Mouse (Mus musculus): Measurements from ENCODE around the gene Abi3bp. TPM values are rescaled to one million over a fixed set of nuclear protein-coding genes. Genes with fewer than 3 reads are reported as not detected.

Gene Abi3bp
- polyA plus RNA-seq, 1 experiment from 2014 or later = 9.6 TPM

- Histone ChIP-seq H3K4me3 (peak overlapping the region; percentile 33), H3K4me1 (peaks cover 9% of the 10 kb centered on the region), H3K9ac (peak overlapping the region; percentile 54; the same call in 1 of the 2 replicates), H3K27me3 (no peaks in the 10 kb centered on the region; the same call in 1 of the 2 replicates), H3K4me2 (peak overlapping the region; percentile 57), H3K27ac (no peak overlapping the region), H3K36me3 (no peaks in the 10 kb centered on the region), H3K9me3 (no peaks in the 10 kb centered on the region)
- 16% methylated on average over 12 of the region's 12 CpGs for WGBS
- ATAC-seq (ENCODE audit: insufficient number of reproducible peaks, insufficient read depth, low FRiP score, low TSS enrichment, low read depth) = no peak
Observed at GRCm38 (mm10) chr16:56478575-56479191, 1.0 kb downstream of the Abi3bp start.

- Histone ChIP-seq H3K9me3 (no peaks in the 10 kb centered on the region), H3K27me3 (peaks cover 11% of the 10 kb centered on the region; the same call in 1 of the 2 replicates), H3K4me3 (no peak overlapping the region), H3K9ac (no peak overlapping the region), H3K27ac (no peak overlapping the region), H3K4me2 (no peak overlapping the region), H3K36me3 (no peaks in the 10 kb centered on the region), H3K4me1 (no peaks in the 10 kb centered on the region; the same call in 1 of the 2 replicates)
- 86% methylated on average over 10 of the region's 10 CpGs for WGBS
- ATAC-seq (ENCODE audit: insufficient number of reproducible peaks, insufficient read depth, low FRiP score, low TSS enrichment, low read depth) = no peak
Observed at GRCm38 (mm10) chr16:56483466-56483865, 5.8 kb downstream of the Abi3bp start.

- no peaks in the 10 kb centered on the region for H3K9me3 ChIP-seq
- no peaks in the 10 kb centered on the region for H3K4me1 ChIP-seq
- H3K36me3 ChIP-seq = no peaks in the 10 kb centered on the region
- H3K27ac ChIP-seq = no peak overlapping the region
- H3K4me3 ChIP-seq = no peak overlapping the region
- H3K9ac ChIP-seq = no peak overlapping the region
- ATAC-seq (ENCODE audit: insufficient number of reproducible peaks, insufficient read depth, low FRiP score, low TSS enrichment, low read depth) = no peak
- no peak overlapping the region for H3K4me2 ChIP-seq
- peaks cover 14% of the 10 kb centered on the region; the same call in 1 of the 2 replicates for H3K27me3 ChIP-seq
- 48% methylated on average over 4 of the region's 4 CpGs for WGBS
Observed at GRCm38 (mm10) chr16:56486461-56486860, 8.8 kb downstream of the Abi3bp start.

GRCm38 (mm10) chr16:56490861-56491260, 13.2 kb downstream of the Abi3bp start:
- Histone ChIP-seq H3K4me1 (no peaks in the 10 kb centered on the region), H3K27me3 (peaks cover 18% of the 10 kb centered on the region), H3K9me3 (no peaks in the 10 kb centered on the region), H3K4me2 (no peak overlapping the region), H3K27ac (no peak overlapping the region), H3K9ac (no peak overlapping the region), H3K36me3 (no peaks in the 10 kb centered on the region), H3K4me3 (no peak overlapping the region)
- no peak for ATAC-seq (ENCODE audit: insufficient number of reproducible peaks, insufficient read depth, low FRiP score, low TSS enrichment, low read depth)
- WGBS = 25% methylated on average over 3 of the region's 3 CpGs

- H3K36me3 ChIP-seq = no peaks in the 10 kb centered on the region
- no peak overlapping the region for H3K4me2 ChIP-seq
- H3K27ac ChIP-seq = no peak overlapping the region
- H3K4me3 ChIP-seq = no peak overlapping the region
- peaks cover 17% of the 10 kb centered on the region for H3K27me3 ChIP-seq
- H3K4me1 ChIP-seq = no peaks in the 10 kb centered on the region
- no peaks in the 10 kb centered on the region for H3K9me3 ChIP-seq
- H3K9ac ChIP-seq = no peak overlapping the region
- WGBS = 74% methylated on average over 4 of the region's 4 CpGs
- no peak for ATAC-seq (ENCODE audit: insufficient number of reproducible peaks, insufficient read depth, low FRiP score, low TSS enrichment, low read depth)
Observed at GRCm38 (mm10) chr16:56495266-56495665, 17.6 kb downstream of the Abi3bp start.

- WGBS = 34% methylated on average over 4 of the region's 4 CpGs
- no peaks in the 10 kb centered on the region for H3K4me1 ChIP-seq
- no peak overlapping the region for H3K27ac ChIP-seq
- H3K4me3 ChIP-seq = no peak overlapping the region
- no peaks in the 10 kb centered on the region for H3K9me3 ChIP-seq
- peaks cover 21% of the 10 kb centered on the region for H3K27me3 ChIP-seq
- no peak for ATAC-seq (ENCODE audit: insufficient number of reproducible peaks, insufficient read depth, low FRiP score, low TSS enrichment, low read depth)
- no peaks in the 10 kb centered on the region for H3K36me3 ChIP-seq
- H3K4me2 ChIP-seq = no peak overlapping the region
- H3K9ac ChIP-seq = no peak overlapping the region
Observed at GRCm38 (mm10) chr16:56496743-56497142, 19.1 kb downstream of the Abi3bp start.

GRCm38 (mm10) chr16:56498680-56499079, 21.0 kb downstream of the Abi3bp start:
- ATAC-seq (ENCODE audit: insufficient number of reproducible peaks, insufficient read depth, low FRiP score, low TSS enrichment, low read depth) = no peak
- Histone ChIP-seq H3K36me3 (no peaks in the 10 kb centered on the region), H3K9me3 (no peaks in the 10 kb centered on the region), H3K4me1 (no peaks in the 10 kb centered on the region), H3K27me3 (peaks cover 21% of the 10 kb centered on the region), H3K4me3 (no peak overlapping the region), H3K4me2 (no peak overlapping the region), H3K27ac (no peak overlapping the region), H3K9ac (no peak overlapping the region)
- WGBS = 49% methylated on average over 1 of the region's 1 CpGs

GRCm38 (mm10) chr16:56500441-56500840, 22.8 kb downstream of the Abi3bp start:
- Histone ChIP-seq H3K4me3 (no peak overlapping the region), H3K9me3 (no peaks in the 10 kb centered on the region), H3K36me3 (no peaks in the 10 kb centered on the region), H3K27me3 (peaks cover 11% of the 10 kb centered on the region), H3K27ac (no peak overlapping the region), H3K4me1 (peaks cover 3% of the 10 kb centered on the region; the same call in 1 of the 2 replicates), H3K4me2 (no peak overlapping the region), H3K9ac (no peak overlapping the region)
- 42% methylated on average over 3 of the region's 3 CpGs for WGBS
- ATAC-seq (ENCODE audit: insufficient number of reproducible peaks, insufficient read depth, low FRiP score, low TSS enrichment, low read depth) = no peak

- H3K4me1 ChIP-seq = peaks cover 3% of the 10 kb centered on the region; the same call in 1 of the 2 replicates
- no peak overlapping the region for H3K9ac ChIP-seq
- no peak overlapping the region for H3K27ac ChIP-seq
- no peaks in the 10 kb centered on the region for H3K36me3 ChIP-seq
- H3K9me3 ChIP-seq = no peaks in the 10 kb centered on the region
- H3K27me3 ChIP-seq = peaks cover 11% of the 10 kb centered on the region
- no peak overlapping the region for H3K4me3 ChIP-seq
- 60% methylated on average over 6 of the region's 6 CpGs for WGBS
- H3K4me2 ChIP-seq = no peak overlapping the region
- ATAC-seq (ENCODE audit: insufficient number of reproducible peaks, insufficient read depth, low FRiP score, low TSS enrichment, low read depth) = no peak
Observed at GRCm38 (mm10) chr16:56501101-56501500, 23.4 kb downstream of the Abi3bp start.

- Histone ChIP-seq H3K4me3 (no peak overlapping the region), H3K9ac (no peak overlapping the region), H3K27ac (no peak overlapping the region), H3K27me3 (peaks cover 11% of the 10 kb centered on the region), H3K36me3 (no peaks in the 10 kb centered on the region), H3K9me3 (no peaks in the 10 kb centered on the region), H3K4me1 (peaks cover 3% of the 10 kb centered on the region; the same call in 1 of the 2 replicates), H3K4me2 (no peak overlapping the region)
- ATAC-seq (ENCODE audit: insufficient number of reproducible peaks, insufficient read depth, low FRiP score, low TSS enrichment, low read depth) = no peak
- 25% methylated on average over 2 of the region's 2 CpGs for WGBS
Observed at GRCm38 (mm10) chr16:56501513-56501912, 23.8 kb downstream of the Abi3bp start.

- Histone ChIP-seq H3K27ac (no peak overlapping the region), H3K36me3 (no peaks in the 10 kb centered on the region), H3K9ac (no peak overlapping the region), H3K4me1 (peaks cover 3% of the 10 kb centered on the region; the same call in 1 of the 2 replicates), H3K9me3 (no peaks in the 10 kb centered on the region), H3K4me2 (no peak overlapping the region), H3K27me3 (peaks cover 11% of the 10 kb centered on the region), H3K4me3 (no peak overlapping the region)
- WGBS = 90% methylated on average over 3 of the region's 3 CpGs
- ATAC-seq (ENCODE audit: insufficient number of reproducible peaks, insufficient read depth, low FRiP score, low TSS enrichment, low read depth) = no peak
Observed at GRCm38 (mm10) chr16:56502134-56502533, 24.5 kb downstream of the Abi3bp start.

- peaks cover 3% of the 10 kb centered on the region; the same call in 1 of the 2 replicates for H3K4me1 ChIP-seq
- H3K4me3 ChIP-seq = no peak overlapping the region
- no peak overlapping the region for H3K4me2 ChIP-seq
- H3K36me3 ChIP-seq = no peaks in the 10 kb centered on the region
- no peak overlapping the region for H3K9ac ChIP-seq
- H3K27ac ChIP-seq = no peak overlapping the region
- WGBS = 45% methylated on average over 2 of the region's 2 CpGs
- H3K27me3 ChIP-seq = peaks cover 11% of the 10 kb centered on the region
- no peak for ATAC-seq (ENCODE audit: insufficient number of reproducible peaks, insufficient read depth, low FRiP score, low TSS enrichment, low read depth)
- no peaks in the 10 kb centered on the region for H3K9me3 ChIP-seq
Observed at GRCm38 (mm10) chr16:56503941-56504340, 26.3 kb downstream of the Abi3bp start.
